Mouse (Mus musculus) adrenal gland (tissue): ENCODE data around the gene Vstm4.

Source experiments
- intact Hi-C: fragments of 180-260 bp; cut with DNase I; formaldehyde crosslinking; loops from one replicate; pipeline ENCODE4 v1.15.1; 2025

Vstm4 gene

DNA sequence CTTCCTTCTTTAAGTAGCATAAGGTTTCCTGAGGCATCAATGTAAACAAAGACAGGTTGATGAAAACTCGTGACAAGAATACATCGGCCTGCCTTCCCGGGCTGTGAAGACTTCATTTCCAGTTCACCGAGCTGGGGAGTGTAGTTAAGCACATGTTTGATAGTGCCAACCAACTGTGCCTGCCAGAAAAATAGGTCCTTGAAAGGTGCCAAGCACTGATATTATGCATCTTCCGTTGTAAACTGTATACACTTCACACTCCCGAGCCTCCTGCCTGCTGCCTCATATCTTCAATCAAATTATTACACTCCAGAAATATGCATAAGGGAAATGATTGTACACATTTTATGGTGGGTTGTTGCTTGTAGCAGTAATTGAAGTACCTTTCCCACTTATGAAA is 77.5 kb downstream of the Vstm4 start:
- intact Hi-C loops = no loop called here

DNA sequence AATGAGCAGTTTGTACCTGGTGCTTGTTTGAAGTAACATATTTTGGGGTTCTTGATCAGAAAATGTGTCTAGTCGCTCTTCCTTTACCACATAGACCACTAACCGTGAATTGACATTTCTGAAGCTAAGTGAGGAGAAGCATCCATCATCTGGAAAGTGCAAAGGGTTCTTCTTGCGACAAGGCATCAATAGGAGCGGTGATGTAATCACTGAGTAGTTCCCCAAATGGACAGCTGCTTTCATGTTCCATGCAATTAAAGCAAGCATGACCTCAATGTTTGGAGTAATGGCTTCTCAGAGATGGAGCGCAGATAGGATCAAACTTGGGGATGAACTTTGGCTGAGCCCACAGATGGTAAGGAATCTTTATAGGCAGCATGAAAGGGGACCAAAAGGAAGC is 82.7 kb downstream of the Vstm4 start:
- intact Hi-C loops = no loop called here

DNA sequence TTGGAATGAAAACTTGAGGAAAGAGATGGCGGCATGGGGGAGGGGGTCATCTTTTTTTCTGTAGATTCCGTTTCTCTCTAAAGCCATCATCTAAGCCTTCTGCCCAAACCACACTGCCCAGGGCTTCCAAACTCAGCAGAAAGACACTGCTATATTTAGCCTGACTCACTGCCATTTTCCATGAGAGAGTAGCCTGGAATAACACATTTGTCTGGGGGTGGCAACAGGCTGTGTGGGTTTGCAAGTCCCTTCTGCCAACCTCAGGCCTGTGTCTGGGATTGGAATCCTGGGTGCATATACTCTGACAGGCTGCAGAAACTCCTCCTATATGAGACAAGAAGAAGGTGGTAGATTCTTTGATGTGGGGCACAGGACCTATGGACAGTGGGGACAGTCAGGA is 91.0 kb downstream of the Vstm4 start:
- intact Hi-C loops = no loop called here

DNA sequence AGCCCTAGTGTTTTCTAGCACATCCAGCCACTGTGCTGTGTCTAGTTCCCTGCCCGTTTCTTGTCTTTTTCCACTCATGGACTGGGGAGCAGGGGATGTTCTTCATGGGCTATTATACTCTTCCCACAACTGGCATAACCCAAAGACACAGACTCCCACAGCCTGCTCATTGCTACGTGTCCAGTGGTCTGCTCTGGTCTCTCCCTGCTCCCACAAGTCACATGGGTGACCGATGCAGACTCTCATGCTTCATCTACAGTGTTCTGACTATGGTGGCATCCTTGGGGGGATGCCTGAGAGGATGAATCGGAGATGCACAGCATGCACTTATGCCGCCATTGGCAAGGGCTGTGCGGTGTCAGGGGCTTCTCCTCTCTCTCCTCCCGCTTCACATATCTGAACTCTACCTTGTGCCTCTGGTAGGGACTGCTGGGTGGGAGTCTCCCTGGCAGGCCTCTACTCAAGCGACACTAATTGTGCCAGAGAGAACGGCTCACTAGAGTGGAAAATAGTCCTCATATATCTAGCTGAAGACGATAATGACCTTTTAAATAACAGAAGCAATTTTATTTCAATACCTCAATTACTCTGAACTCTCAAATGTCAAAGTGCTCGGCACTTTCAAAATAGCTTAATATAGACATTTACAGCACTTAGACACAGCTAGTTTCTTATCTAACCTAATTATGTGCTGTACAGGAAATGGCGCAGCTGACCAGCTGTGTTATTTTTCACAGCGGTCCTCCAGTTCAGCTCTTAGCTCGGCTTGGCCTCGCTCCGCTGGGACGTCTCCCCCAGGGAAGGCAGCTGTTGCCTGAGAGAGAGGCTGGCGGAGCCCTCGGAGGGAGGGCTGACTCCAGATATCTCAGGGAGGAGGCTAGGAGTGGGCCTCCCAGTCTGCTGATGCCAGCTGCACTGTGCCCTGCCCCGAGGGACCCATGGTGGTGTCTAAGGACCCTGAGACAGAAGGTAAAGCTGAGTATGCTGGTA is 94.1 kb downstream of the Vstm4 start:
- intact Hi-C loops = no loop called here

DNA sequence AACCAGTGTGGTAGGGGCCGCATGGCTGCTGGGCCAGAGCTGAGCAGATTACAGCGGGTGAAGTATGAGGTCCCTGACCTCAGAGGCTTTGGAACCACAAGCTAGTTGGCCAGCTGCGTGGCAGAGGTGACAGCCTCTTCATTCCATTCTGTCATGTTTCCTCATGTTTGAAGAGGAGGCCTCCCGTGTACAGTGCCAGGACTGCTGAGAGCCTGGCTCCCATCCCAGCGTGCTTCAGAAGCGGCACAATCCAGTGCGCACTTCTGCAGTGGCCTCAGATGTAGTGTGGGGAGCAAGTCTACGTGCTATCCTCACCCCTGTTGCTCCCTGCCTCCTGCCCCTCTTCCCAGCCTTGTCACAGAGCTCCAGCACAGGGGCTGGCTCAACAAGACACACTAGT is 99.9 kb downstream of the Vstm4 start:
- intact Hi-C loops = no loop called here

DNA sequence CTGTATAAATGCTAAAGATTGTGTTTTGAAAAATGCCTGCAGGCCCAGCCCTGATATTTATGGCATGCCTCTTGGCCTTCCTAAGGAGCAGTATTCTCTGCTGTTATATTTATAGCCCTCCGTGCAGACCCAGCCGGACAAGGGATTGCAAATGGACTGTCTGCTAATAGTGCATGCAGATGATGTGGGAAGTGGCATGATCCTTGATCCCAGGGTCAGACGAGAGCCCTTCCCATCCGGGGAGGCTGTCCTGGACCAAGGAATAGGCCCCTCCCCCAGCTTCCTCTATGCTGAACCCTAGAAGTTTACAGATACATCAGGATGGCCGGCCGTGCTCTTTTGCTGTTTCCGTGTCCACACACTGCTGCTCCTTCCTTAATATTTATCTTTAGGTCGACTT is 102.1 kb downstream of the Vstm4 start:
- intact Hi-C loops = no loop called here

DNA sequence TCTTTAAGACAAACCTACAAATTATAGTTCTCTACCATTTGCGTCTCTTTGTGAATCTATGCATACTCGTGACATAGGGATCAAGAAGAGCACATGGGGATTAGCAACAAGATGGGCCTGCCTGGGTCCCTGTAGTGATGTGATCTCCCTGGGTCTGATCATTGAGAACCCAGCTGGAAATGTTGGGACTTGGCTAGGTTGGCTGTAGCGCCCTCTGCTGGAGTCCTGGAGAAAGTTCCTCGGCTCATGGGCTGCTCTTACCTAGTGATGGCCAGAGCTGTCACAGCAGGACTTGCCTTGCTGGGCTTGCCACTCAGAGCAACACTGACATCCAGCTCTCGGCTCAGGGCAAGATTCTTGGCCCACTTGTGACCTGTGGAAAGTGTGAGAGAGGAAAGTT is 103.9 kb downstream of the Vstm4 start:
- intact Hi-C loops = loop anchor here (2.0 to 10.0 kb wide), 2 partner anchors 188 to 346 kb away; no protein-coding TSS in a partner anchor

DNA sequence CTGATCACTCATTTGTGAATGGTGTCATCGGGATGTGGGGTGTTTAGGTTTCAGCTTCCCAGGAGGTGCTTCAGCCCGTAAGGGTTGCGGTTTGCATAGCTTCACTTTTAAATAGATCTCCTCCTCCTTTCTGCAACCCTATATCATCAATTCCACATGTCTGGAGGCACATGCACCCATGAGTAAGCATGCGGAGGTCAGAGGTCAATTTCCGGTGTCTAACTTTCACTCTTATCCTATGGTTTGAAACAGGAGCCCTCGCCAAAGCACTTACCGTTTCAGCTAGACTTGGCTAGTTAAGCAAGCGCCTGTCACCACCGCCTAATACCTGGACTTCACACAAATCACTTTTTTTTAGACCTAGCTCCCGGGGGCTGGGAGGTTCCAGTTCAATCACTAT is 108.2 kb downstream of the Vstm4 start:
- intact Hi-C loops = loop anchor here (10.0 kb wide), 1 partner anchor 350 kb away; no protein-coding TSS in a partner anchor

DNA sequence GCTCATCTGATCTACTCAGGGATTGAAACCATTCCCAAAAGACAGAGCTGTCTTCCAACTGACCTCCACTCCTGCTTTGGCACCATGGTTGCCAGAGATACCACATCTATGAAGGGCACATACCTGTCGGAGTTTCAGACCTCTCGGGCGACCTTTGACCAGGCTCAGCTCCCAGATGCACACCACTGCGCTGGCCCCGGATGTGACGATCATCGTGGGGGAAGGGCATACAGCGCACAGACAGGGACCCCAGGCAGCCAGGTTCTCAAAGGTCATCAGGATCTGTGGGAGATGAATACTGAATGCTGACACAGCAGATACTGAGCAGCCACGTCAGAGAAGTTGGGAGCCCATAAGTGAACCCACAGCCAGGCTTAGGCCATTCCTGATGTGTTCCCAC is 114.1 kb downstream of the Vstm4 start:
- intact Hi-C loops = no loop called here

DNA sequence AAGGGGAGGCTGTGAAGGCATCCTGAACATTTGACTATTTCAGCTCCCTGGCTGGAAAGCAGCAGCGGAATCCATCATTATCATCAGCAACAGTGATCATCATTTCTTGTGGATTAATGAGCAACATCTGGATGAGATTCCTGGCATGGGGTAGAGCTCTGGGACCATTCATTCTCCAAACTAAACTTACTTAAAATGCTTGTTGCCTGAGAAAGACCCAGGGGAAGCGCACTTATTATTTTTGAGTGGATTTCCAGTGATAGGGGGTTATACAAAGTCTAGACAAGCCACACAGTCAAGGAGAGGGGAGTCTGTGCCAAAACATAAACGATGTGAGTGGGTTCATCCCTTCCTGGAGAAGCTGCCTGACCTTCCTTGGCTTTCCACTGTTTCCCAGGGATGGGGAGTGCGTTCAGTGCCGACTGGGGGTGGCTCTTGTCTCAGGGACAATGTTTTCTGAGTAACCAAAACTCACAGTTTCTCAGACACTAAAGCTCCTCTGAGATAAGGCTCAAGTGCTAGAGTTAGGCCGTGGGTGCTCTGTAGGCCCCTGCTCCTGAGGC is 127.7 kb downstream of the Vstm4 start:
- intact Hi-C loops = no loop called here

DNA sequence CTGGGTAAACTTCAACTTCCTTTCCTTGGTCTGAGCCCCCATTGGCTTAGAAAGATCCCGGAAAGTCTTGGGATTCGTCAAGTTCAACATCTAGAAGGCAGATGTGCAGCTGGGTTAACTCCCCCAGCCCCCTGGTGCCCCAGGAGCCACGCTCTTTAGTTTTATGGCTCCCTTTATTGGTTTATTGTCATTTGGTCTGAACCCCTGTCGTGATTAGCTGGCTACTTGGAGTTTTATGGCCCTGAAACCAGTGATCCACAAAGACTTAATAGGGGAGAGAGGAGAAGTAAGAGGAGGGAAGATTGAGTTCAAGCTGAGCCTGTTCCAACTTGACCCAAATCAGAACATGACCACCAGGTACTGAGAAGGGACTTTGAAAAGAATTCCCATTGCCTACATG is 130.1 kb downstream of the Vstm4 start:
- intact Hi-C loops = no loop called here
